Mouse (Mus musculus): Measurements from ENCODE around the gene Hoxb7. TPM values are rescaled to one million over a fixed set of nuclear protein-coding genes. Genes with fewer than 3 reads are reported as not detected.
A peak's percentile ranks its signal among the peaks of the same experiment; 100 is the strongest.

Hoxb7 gene
- polyA plus RNA-seq, 1 experiment from 2014 or later = 0.15 TPM

DNA sequence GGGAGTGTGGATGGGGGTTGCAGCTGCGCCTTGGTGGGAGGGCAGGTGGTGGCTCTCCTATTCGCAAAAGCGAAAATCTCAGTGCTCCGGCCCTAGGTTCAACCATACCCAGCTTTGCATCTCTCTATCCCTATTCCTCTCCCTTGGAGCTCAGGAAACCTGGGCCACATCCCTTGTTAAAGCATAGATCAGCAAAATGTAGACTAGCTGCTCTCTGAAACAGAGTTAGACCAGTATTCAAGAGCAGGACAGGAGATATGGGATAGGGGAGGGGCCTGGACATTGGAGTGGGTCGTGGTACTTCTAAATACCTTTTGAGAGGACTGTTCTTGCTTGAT lies 28.9 kb downstream of the Hoxb7 start:
- WGBS = 3% methylated on average over 5 of the region's 5 CpGs
- Histone ChIP-seq H3K4me1 (peaks cover 4% of the 10 kb centered on the region; the same call in 1 of the 2 replicates), H3K27me3 (peaks cover 100% of the 10 kb centered on the region), H3K4me2 (no peak overlapping the region), H3K9ac (no peak overlapping the region), H3K36me3 (no peaks in the 10 kb centered on the region), H3K4me3 (no peak overlapping the region), H3K27ac (no peak overlapping the region), H3K9me3 (no peaks in the 10 kb centered on the region)
- no peak for ATAC-seq (ENCODE audit: insufficient number of reproducible peaks, insufficient read depth, low FRiP score, low TSS enrichment, low read depth)

DNA sequence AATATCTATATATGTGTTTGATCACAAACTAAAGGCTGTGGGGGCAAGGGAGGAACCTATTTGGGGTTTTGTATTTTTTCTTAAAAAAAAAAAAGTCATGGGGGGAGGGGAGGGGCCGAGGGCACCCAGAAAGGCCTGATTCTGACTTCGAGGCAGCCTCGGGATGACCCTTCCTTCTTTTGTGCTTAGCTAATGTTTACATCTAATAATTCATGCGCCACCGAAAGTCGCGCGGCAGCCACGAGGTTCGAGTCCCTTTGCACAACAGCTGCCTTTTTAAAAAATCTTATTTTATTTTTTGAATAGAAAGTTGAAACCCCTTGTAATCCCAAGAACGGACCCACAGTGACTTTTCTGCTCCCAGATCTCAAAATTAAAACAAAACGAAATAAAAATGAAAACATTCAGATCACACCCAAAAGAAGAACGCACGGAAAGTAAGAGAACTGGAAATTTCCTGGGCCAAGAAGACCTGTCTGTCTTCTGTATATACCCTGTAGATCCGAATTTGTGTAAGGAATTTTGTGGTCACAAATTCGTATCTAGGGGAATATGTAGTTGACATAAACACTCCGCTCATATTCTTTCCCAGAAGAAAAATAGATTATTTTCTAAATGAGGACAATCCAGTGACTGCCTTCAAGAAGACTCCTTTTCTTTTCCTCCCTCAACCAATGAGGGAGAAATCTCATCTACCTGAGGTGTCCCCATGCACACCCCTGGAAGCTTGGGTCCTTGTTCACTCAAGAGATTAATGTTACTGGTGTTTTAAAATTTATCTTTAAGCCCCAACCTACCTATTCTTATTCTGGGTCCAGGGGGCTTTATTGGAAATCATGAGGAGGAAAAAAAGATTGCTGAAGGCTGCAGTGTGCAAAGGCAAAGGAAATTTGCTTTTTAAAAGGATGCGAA lies 30.5 kb downstream of the Hoxb7 start:
- Histone ChIP-seq H3K9ac (no peak overlapping the region), H3K27me3 (peaks cover 100% of the 10 kb centered on the region), H3K4me3 (no peak overlapping the region), H3K9me3 (no peaks in the 10 kb centered on the region), H3K4me2 (no peak overlapping the region), H3K27ac (no peak overlapping the region), H3K4me1 (peaks cover 4% of the 10 kb centered on the region; the same call in 1 of the 2 replicates), H3K36me3 (no peaks in the 10 kb centered on the region)
- ATAC-seq (ENCODE audit: insufficient number of reproducible peaks, insufficient read depth, low FRiP score, low TSS enrichment, low read depth) = no peak
- WGBS = 8% methylated on average over 18 of the region's 18 CpGs

- Histone ChIP-seq H3K36me3 (no peaks in the 10 kb centered on the region), H3K4me3 (peak within 1 kb of the TSS; percentile 25), H3K4me1 (peaks cover 4% of the 10 kb centered on the region; the same call in 1 of the 2 replicates), H3K27me3 (peaks cover 100% of the 10 kb centered on the region), H3K27ac (no peak within 1 kb of the TSS), H3K9me3 (no peaks in the 10 kb centered on the region), H3K9ac (no peak within 1 kb of the TSS), H3K4me2 (peak within 1 kb of the TSS; percentile 39)
- ATAC-seq (ENCODE audit: insufficient number of reproducible peaks, insufficient read depth, low FRiP score, low TSS enrichment, low read depth) = no peak
- WGBS = 2% methylated on average over 28 of the region's 28 CpGs
These were observed 31.4 kb downstream of the Hoxb7 start, which contains the start of gene Hoxb4 for GRCm38 (mm10) chr11:96317608-96318367. Gene Hoxb4, plus strand, starts transcription at chr11:96318267.

DNA sequence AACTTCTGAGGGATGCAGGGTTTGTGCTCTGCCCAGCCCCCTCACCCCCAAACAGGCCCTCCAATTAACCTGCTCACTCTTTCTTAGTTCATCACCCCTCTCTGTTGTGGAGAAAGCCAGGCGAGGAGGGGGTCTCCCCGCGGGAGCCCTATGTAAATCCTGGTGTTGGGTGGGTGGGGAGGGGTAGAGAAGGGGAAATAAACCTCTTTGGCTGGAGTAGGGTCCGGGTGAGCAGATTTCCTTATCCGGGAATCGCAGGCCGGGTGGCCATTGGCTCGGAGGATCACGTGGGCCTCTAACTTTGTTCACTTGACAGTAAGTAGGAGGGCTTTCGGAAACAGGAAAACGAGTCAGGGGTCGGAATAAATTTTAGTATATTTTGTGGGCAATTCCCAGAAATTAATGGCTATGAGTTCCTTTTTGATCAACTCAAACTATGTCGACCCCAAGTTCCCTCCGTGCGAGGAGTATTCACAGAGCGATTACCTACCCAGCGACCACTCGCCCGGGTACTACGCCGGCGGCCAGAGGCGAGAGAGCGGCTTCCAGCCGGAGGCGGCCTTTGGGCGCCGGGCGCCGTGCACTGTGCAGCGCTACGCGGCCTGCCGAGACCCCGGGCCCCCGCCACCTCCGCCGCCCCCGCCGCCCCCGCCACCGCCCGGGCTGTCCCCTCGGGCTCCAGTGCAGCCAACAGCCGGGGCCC lies 32.1 kb downstream of the Hoxb7 start:
- Histone ChIP-seq H3K9me3 (no peaks in the 10 kb centered on the region), H3K4me3 (peak overlapping the region; percentile 25), H3K27me3 (peaks cover 100% of the 10 kb centered on the region), H3K9ac (no peak overlapping the region), H3K27ac (no peak overlapping the region), H3K4me2 (peak overlapping the region; percentile 39), H3K36me3 (no peaks in the 10 kb centered on the region), H3K4me1 (peaks cover 4% of the 10 kb centered on the region; the same call in 1 of the 2 replicates)
- WGBS = 1% methylated on average over 43 of the region's 45 CpGs
- ATAC-seq (ENCODE audit: insufficient number of reproducible peaks, insufficient read depth, low FRiP score, low TSS enrichment, low read depth) = no peak

GRCm38 (mm10) chr11:96319071-96319902 lies 32.9 kb downstream of the Hoxb7 start:
- no peaks in the 10 kb centered on the region for H3K9me3 ChIP-seq
- no peaks in the 10 kb centered on the region for H3K36me3 ChIP-seq
- H3K9ac ChIP-seq = no peak overlapping the region
- 1% methylated on average over 32 of the region's 34 CpGs for WGBS
- peaks cover 4% of the 10 kb centered on the region; the same call in 1 of the 2 replicates for H3K4me1 ChIP-seq
- peaks cover 100% of the 10 kb centered on the region for H3K27me3 ChIP-seq
- peak overlapping the region; percentile 25 for H3K4me3 ChIP-seq
- no peak for ATAC-seq (ENCODE audit: insufficient number of reproducible peaks, insufficient read depth, low FRiP score, low TSS enrichment, low read depth)
- peak overlapping the region; percentile 39 for H3K4me2 ChIP-seq
- H3K27ac ChIP-seq = no peak overlapping the region

- H3K9ac ChIP-seq = no peak overlapping the region
- ATAC-seq (ENCODE audit: insufficient number of reproducible peaks, insufficient read depth, low FRiP score, low TSS enrichment, low read depth) = no peak
- no peak overlapping the region for H3K4me3 ChIP-seq
- peaks cover 4% of the 10 kb centered on the region; the same call in 1 of the 2 replicates for H3K4me1 ChIP-seq
- no peaks in the 10 kb centered on the region for H3K9me3 ChIP-seq
- H3K27ac ChIP-seq = no peak overlapping the region
- under 1% methylated on average over 29 of the region's 29 CpGs for WGBS
- H3K4me2 ChIP-seq = no peak overlapping the region
- no peaks in the 10 kb centered on the region for H3K36me3 ChIP-seq
- peaks cover 100% of the 10 kb centered on the region for H3K27me3 ChIP-seq
These were observed 33.5 kb downstream of the Hoxb7 start for GRCm38 (mm10) chr11:96319910-96320309.

GRCm38 (mm10) chr11:96320688-96321087 lies 34.3 kb downstream of the Hoxb7 start:
- H3K4me1 ChIP-seq = peaks cover 4% of the 10 kb centered on the region; the same call in 1 of the 2 replicates
- no peak overlapping the region for H3K27ac ChIP-seq
- H3K9me3 ChIP-seq = no peaks in the 10 kb centered on the region
- H3K27me3 ChIP-seq = peaks cover 100% of the 10 kb centered on the region
- ATAC-seq (ENCODE audit: insufficient number of reproducible peaks, insufficient read depth, low FRiP score, low TSS enrichment, low read depth) = no peak
- H3K4me3 ChIP-seq = no peak overlapping the region
- WGBS = 2% methylated on average over 17 of the region's 17 CpGs
- no peaks in the 10 kb centered on the region for H3K36me3 ChIP-seq
- no peak overlapping the region for H3K4me2 ChIP-seq
- H3K9ac ChIP-seq = no peak overlapping the region

DNA sequence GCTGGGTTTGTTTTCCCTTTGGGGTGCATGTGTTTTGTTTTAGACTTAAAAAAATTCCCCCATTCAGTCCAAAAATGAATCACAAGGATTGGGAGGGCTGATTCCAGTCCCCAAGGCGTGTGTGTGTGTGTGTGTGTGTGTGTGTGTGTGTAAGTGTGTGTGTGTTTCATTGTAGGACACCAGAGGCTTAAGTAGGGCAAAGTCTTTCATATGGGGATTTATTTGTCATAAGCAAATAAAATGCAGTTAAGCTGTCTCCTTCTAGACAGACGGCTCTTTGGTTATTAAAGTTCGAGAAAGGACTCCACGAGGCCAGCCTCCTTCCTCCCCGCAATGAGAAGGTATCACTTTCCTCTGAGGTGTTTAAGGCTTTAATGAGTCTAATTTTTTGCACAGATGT lies 35.4 kb downstream of the Hoxb7 start:
- Histone ChIP-seq H3K9me3 (no peaks in the 10 kb centered on the region), H3K36me3 (no peaks in the 10 kb centered on the region), H3K4me3 (no peak overlapping the region), H3K9ac (no peak overlapping the region), H3K27me3 (peaks cover 100% of the 10 kb centered on the region), H3K27ac (no peak overlapping the region), H3K4me1 (peaks cover 4% of the 10 kb centered on the region; the same call in 1 of the 2 replicates), H3K4me2 (no peak overlapping the region)
- no peak for ATAC-seq (ENCODE audit: insufficient number of reproducible peaks, insufficient read depth, low FRiP score, low TSS enrichment, low read depth)
- 4% methylated on average over 5 of the region's 5 CpGs for WGBS

DNA sequence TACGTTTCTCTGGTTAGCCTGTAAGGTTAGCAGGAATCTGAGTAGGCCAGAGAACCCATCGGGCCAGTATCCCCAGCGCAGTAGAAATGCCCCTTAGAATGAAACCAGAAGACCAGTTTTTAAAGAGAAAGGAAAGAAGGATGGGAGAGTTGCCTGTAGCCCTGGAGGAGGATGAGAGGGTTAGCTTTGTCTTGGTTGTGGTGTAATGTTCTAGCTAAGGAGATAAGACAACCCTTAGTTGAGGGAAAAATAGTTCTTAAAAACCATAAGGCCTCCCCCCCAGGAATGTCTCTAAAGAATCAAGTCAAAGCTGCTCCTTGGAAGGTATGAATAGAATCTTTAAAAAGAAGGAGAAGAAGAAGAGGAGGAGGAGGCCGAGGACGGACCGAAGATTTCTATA lies 36.3 kb downstream of the Hoxb7 start:
- Histone ChIP-seq H3K9ac (no peak overlapping the region), H3K4me2 (no peak overlapping the region), H3K4me1 (peaks cover 4% of the 10 kb centered on the region; the same call in 1 of the 2 replicates), H3K36me3 (no peaks in the 10 kb centered on the region), H3K9me3 (no peaks in the 10 kb centered on the region), H3K27me3 (peaks cover 100% of the 10 kb centered on the region), H3K27ac (no peak overlapping the region), H3K4me3 (no peak overlapping the region)
- 6% methylated on average over 6 of the region's 6 CpGs for WGBS
- ATAC-seq (ENCODE audit: insufficient number of reproducible peaks, insufficient read depth, low FRiP score, low TSS enrichment, low read depth) = no peak

GRCm38 (mm10) chr11:96323154-96323553 lies 36.7 kb downstream of the Hoxb7 start, which contains the start of gene Hoxb3:
Gene Hoxb3, plus strand, starts transcription at chr11:96323326.
- no peak for ATAC-seq (ENCODE audit: insufficient number of reproducible peaks, insufficient read depth, low FRiP score, low TSS enrichment, low read depth)
- peaks cover 4% of the 10 kb centered on the region; the same call in 1 of the 2 replicates for H3K4me1 ChIP-seq
- peaks cover 100% of the 10 kb centered on the region for H3K27me3 ChIP-seq
- WGBS = 3% methylated on average over 10 of the region's 10 CpGs
- no peak within 1 kb of the TSS for H3K27ac ChIP-seq
- no peaks in the 10 kb centered on the region for H3K36me3 ChIP-seq
- no peaks in the 10 kb centered on the region for H3K9me3 ChIP-seq
- H3K9ac ChIP-seq = no peak within 1 kb of the TSS
- H3K4me2 ChIP-seq = no peak within 1 kb of the TSS
- no peak within 1 kb of the TSS for H3K4me3 ChIP-seq

All from embryonic facial prominence, embryonic 13.5 days (tissue).